Mouse (Mus musculus) kidney, adult 9 months (tissue): ENCODE results near the gene Rplp2.

Source experiments
- DNase-seq: peaks from one replicate; pipeline ENCODE4 v3.0.0; 2022

The Rplp2 gene

DNA sequence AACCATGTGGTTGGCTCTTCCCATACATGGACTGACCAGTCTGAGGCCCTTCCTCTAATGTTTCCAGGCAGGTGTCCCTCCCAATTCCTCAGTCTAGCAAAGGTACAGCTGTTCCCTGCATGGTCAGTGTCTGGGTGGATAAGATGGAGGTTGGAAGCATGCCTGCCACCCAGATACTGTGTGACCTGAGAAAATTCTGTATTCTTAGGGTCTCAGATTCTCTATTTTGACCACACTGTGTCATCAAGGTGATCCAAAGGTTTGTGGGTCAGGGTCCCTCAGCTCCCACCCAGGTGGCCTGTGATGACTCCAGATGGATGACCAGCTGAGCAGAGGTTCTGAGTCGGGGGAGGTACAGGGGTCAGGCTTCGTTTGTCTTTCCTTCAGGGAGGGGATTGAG is 38.0 kb downstream of the Rplp2 start:
- DNase-seq = no peak

GRCm38 (mm10) chr7:141485606-141486005 is 38.4 kb downstream of the Rplp2 start:
- no peak for DNase-seq

DNA sequence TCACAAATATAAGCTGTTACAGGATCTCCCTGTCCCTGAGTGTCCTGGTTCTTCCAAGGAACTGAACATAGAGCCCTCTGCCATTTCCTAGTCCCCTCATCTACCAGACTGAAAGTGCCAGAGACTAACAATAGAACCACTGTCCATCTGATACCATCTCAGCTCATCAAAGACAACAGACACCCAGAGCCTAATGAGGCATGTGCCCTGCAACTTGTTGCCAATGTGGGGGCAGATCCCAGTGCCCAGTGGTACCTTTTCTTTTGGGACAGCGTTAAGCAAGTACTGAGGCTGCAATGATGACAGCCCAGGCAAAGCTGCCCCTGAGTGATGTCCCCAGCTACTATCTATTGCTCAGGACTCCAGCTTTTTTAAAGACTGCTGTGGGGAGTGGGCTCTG is 39.1 kb downstream of the Rplp2 start:
- no peak for DNase-seq

GRCm38 (mm10) chr7:141487141-141487540 is 40.0 kb downstream of the Rplp2 start:
- no peak for DNase-seq

- DNase-seq = no peak
Observed at GRCm38 (mm10) chr7:141491151-141491550, 44.0 kb downstream of the Rplp2 start.

DNA sequence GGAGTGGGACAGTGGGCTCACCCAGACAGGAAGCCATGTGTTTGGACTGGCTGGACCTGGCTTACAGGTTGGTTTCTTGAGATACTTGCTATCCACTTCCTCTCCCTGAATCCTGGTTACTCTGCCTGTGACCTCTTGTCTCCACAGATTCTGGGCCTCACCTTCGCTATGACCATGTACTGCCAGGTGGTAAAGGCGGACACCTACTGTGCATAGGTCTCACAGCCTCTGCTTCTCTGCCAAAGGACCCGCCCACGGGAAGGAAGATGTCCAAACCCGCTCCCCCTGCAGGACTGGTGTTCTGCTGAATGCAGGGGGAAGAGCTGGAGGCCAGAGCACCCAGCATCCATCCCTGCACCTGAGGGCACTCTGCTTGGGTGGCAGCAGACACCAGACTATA is 45.6 kb downstream of the Rplp2 start:
- no peak for DNase-seq

DNA sequence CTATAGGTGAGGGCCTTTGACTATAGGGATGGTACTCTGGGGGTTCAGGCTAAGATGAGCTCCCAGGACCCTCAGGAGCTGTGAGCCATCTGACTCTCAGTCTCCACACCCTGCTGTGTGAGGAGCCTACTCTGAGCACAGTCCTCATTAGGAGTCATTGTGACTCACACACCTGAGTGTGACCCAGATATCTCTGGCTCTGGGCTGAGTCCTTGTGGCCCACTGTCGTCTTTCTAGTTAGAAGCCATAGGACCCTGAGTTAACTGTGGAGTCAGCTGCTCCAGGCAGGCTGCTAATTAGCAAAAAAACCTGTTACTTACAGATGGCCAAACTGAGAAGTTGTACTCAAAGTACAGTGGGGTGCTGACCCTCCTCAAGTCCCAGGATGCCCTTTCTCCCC is 46.6 kb downstream of the Rplp2 start:
- DNase-seq = no peak

DNA sequence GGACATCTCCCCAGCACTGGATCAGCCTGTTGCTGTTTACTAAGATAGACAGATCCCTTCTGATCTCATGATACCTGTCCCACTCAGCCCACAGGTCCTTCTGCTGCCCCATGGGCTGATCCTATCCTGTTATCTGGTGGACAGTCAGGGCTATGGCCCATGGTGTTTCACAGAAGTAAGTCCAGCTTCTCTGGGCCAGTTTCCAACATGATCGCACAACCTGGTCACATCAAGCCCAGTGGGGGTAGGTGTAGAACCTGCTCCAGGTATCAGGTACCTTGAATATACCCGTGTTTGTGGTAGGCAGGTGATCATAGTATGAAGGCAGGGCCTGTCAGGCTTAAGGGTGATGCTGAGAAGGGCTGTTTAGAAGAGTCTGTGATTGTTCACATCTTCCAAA is 48.2 kb downstream of the Rplp2 start:
- no peak for DNase-seq

DNA sequence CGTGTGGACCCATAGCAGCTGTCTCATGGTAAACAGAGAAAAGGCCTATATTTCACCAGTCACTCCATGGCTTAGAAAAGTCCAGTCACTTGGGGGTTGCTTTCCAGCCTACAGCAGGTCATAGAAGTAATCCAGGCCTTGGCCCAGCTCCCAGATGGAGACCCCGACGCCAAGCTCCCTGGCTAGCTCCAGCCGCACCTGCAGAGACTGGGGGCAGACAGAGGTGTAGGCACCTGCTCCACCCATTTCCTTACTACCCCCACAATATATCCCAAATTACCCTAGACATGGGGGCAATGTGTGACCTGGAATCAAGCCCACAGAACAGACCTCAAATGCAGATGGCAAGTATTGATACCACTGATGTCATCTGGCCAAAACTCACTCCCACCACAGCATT is 48.8 kb downstream of the Rplp2 start:
- no peak for DNase-seq

GRCm38 (mm10) chr7:141497600-141497999 is 50.4 kb downstream of the Rplp2 start:
- no peak for DNase-seq
